Mouse (Mus musculus): ENCODE data around the gene Hip1r. TPM values are rescaled to one million over a fixed set of nuclear protein-coding genes. Genes with fewer than 3 reads are reported as not detected.

Gene Hip1r
- polyA plus RNA-seq, 1 experiment from 2014 or later: 8.4 TPM

Small RNAs within 50 kb of the gene (microRNA-seq; reads per million reads assigned to microRNA genes)
- gene Mir7032: 1.0 reads per million

Other genes with a start within 250 kb of the Hip1r start
- gene Rsrc2, start 224.2 kb upstream of the Hip1r start, polyA plus RNA-seq (2016; fragmentation: Nextera tagmentation; extraction: Ambion mirVana): 85.7 and 102 TPM in 2 replicates
- gene Kntc1, start 223.9 kb upstream of the Hip1r start, polyA plus RNA-seq (2016; fragmentation: Nextera tagmentation; extraction: Ambion mirVana): 27.0 and 27.3 TPM in 2 replicates
- not detected in 2 replicates for gene Hcar2, start 108.1 kb upstream of the Hip1r start, polyA plus RNA-seq (2016; fragmentation: Nextera tagmentation; extraction: Ambion mirVana)
- gene Hcar1, start 93.6 kb upstream of the Hip1r start, polyA plus RNA-seq (2016; fragmentation: Nextera tagmentation; extraction: Ambion mirVana): not detected in 2 replicates
- 107 and 144 TPM in 2 replicates for gene Denr, start 66.5 kb upstream of the Hip1r start, polyA plus RNA-seq (2016; fragmentation: Nextera tagmentation; extraction: Ambion mirVana)
- gene Gm43518, start 46.2 kb upstream of the Hip1r start, polyA plus RNA-seq (2016; fragmentation: Nextera tagmentation; extraction: Ambion mirVana): 2.4 and 2.7 TPM in 2 replicates
- 3.7 and 5.7 TPM in 2 replicates for gene Ccdc62, start 42.9 kb upstream of the Hip1r start, polyA plus RNA-seq (2016; fragmentation: Nextera tagmentation; extraction: Ambion mirVana)
- gene Vps37b, start 58.6 kb downstream of the Hip1r start, polyA plus RNA-seq (2016; fragmentation: Nextera tagmentation; extraction: Ambion mirVana): 54.0 and 61.4 TPM in 2 replicates
- 0.89 and 2.4 TPM in 2 replicates for gene Abcb9, start 122.2 kb downstream of the Hip1r start, polyA plus RNA-seq (2016; fragmentation: Nextera tagmentation; extraction: Ambion mirVana)
- gene Ogfod2, start 138.7 kb downstream of the Hip1r start, polyA plus RNA-seq (2016; fragmentation: Nextera tagmentation; extraction: Ambion mirVana): 19.6 and 20.1 TPM in 2 replicates
- 86.9 and 116 TPM in 2 replicates for gene Arl6ip4, start 142.5 kb downstream of the Hip1r start, polyA plus RNA-seq (2016; fragmentation: Nextera tagmentation; extraction: Ambion mirVana)